Mouse (Mus musculus) T-cell, adult 2 months (primary cell): ENCODE data around the gene Edem1.
A peak's percentile ranks its signal among the peaks of the same experiment; 100 is the strongest.

ENCODE experiments used
- DNase-seq: peaks from one replicate; pipeline ENCODE4 v3.0.0; 2022; ENCODE audit warnings: low spot score

The Edem1 gene

GRCm38 (mm10) chr6:108875344-108875743 is 46.9 kb downstream of the Edem1 start:
- DNase-seq, result no peak

DNA sequence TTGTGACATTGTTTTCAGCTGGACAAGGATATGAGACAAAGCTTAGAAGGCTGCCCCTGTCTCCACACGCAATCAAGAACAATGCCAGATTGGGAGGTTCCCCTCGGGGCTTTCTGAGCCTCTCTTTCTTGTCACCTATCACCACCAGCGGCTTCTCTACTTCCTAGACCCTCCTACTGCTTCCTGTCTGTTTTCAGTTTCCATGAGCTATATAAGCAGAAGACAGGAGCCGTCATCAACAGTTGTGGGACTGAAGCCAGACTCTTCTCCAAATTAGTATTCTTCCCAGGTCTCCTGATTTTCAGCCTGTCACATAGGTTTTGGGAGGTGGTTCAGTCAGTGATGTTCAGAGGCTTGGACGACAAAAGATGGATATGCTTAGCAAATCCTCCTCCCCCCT is 47.6 kb downstream of the Edem1 start:
- DNase-seq, result peak; percentile 72

GRCm38 (mm10) chr6:108876486-108876885 is 48.0 kb downstream of the Edem1 start:
- DNase-seq, result no peak

- no peak for DNase-seq
Observed at GRCm38 (mm10) chr6:108880368-108881013, 52.0 kb downstream of the Edem1 start.

- DNase-seq, result no peak
Observed at GRCm38 (mm10) chr6:108881074-108881473, 52.6 kb downstream of the Edem1 start.

GRCm38 (mm10) chr6:108883826-108884225 is 55.4 kb downstream of the Edem1 start:
- no peak for DNase-seq

DNA sequence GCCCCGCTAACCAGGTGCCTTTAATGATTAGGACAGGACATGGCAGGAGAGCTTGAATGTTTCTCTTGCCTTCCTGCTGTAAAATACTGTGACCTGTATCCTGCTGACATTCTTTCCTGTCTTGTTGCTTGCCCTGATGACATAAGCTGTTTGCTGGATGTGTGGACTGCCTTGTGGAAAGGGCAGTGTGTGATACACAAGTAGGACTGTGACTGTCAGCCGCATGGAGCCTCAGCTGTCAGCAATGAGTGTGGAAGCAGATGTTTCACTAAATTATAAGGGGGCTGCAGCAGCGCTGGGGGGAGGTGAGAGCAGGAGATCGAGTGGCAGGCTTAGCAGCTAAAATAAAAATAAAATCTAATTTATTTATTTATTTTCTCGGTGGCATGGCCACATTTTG is 56.2 kb downstream of the Edem1 start:
- DNase-seq, result no peak

DNA sequence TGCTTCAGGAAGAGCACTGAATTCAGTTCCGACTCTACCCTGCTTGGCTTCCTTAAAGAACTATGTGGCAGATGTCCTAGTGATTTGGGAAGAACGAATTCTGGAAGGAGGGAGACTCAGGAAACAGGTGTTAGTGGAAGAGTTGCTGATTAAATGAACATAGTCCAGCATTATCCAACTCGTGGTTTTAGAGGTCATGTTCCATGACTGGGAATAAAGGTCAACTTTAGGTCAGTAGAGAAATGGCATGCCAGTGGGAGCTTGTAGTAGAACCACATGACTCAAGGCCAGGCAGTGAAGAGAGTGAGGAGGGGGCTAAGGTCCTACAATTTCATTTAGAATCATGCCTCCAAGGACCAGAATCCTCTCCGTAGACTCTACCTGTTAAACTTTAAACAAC is 57.9 kb downstream of the Edem1 start:
- DNase-seq, result no peak

DNA sequence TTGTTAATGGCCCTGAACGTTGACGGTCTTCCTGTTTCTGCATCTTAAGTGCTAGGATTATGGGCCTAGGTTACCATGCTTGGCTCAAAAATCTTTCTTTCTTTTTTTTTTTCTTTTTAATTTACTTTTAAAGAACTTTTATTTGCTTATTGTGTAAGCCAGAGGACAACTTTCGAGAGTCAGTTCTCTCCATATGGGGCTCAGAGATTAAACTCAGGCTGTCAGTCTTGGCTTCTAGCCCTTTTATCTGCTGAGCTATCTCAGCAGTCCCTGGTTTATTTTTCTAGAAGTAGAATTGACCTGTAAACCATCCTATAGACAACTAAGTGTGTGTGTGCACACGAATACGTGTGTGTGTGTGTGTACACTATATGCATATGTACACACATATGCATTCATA is 64.1 kb downstream of the Edem1 start:
- DNase-seq, result no peak

DNA sequence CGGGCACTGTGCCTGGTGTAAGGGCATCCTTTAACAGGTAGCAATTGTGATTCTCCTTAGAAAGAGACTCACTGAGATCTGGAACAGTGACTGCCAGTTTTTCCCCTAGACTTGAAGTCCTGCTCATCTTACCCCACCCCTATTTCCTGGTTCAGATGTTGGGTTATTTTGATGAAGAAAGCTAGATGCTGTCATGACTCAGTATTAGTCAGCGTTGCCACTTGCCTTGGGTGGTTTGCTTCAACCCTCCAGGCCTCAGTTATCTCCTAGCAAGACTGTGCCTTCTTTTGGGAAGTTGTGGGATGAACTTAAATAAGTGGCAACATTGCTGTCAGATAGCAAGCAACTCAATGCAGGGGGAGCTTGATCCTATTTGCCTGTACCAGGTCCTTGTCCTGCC is 66.7 kb downstream of the Edem1 start:
- DNase-seq, result no peak

DNA sequence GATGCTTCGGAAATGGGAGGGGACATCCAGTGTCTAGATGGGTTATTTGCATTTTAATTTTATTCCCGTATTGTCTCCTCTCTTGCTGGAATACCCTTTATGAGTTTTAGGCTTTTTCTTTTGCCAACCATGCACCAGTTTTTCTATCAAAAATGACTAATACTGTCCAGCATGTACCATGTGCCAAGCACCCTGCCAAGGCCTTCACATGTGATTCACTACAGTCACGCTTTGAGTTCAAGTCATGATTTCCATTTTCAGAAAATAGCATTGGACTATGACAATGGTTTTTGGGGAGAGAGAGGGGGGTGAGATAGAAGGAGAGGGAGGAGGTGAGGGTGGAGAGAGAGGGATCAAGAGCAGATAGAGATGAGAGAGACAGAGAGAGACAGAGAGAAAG is 67.5 kb downstream of the Edem1 start:
- no peak for DNase-seq

DNA sequence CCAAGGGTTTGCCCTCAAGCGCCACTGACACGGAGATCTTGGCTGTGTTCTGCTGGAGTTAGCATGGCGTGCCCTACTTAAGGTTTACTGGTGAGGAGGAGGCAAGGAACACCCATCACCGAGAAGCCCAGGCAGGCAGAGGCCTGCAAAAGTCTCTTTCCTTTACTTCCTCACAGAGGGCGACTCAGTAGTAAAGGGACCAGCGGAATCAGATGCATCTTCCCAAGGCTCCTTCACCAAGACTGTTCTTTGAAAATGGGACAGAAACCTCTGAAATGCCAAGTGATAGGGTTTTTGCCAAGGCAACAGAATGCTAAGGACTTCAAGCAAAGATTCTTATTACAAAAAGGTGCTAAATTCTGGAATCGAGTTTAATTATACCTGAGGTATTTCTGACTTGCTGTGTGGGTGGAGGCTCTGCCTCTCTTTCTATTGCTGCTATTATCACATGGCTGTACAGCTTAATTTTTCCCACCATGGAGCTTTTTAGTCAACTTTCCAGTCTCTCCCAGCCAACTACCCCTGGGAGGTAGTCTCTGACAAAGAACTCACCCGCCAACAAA is 68.2 kb downstream of the Edem1 start:
- no peak for DNase-seq

DNA sequence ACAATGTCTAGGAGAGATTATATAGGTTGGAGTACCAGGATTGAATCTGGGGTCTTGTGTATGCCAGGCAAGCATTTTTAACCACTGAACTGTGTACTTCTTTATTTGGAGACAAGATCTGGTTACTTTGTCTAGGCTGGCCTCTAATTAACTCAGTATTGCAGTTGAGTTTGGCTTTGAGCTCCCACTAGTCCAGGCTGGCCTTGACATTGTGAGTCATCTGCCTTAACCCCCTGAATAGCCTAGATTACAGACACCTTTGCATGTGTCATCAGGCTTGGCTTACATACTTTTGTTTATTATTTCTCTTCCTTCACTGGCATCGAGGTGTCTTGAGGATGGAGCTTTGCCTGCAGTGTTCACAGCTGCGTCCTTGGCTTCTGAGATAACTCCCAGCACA is 70.8 kb downstream of the Edem1 start:
- no peak for DNase-seq

DNA sequence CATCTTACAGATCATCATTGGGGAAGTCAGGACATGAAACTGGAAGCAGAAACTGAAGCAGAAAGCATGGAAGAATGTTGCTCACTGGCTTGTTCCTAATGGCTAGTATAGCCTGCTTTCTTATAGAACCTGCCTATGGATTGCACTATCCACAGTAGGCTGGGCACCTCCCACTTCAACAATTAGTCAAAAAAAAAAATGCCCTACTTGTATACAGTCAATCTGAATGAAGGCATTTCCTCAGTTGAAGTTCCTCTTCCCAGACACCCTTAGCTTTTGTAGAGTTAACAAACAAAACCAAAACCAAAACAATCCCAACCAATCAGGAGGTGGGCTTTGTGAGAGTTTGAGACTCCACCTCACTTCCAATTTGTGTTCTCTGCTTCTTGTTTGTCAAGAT is 73.7 kb downstream of the Edem1 start:
- no peak for DNase-seq

DNA sequence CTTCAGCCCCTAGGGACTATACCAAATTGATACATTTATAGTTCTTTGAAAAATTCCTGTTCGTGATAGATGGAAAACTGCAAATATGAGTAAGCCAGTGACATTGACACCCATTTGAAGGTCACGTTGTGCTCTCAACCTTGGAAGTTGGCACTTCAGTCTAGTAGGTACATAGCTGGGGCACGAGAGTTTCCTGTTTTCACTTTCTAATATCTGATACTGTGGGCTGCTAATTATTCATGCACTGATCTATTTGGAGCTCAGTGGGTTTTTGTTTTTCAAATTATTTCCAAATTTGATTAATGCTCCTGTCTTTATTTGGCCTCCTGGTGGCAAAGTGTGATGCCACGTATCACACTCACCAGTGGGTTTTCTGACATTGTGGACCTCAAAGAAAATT is 74.8 kb downstream of the Edem1 start:
- DNase-seq, result no peak

- no peak for DNase-seq
Observed at GRCm38 (mm10) chr6:108906539-108906938, 78.1 kb downstream of the Edem1 start.
